Mouse (Mus musculus) ovary, adult 18-20 months (tissue): ENCODE results near the gene Olfr1390.
"Not testable (repeated sequence)": the region's sequence is repeated elsewhere in the genome, so short reads cannot be mapped to it uniquely, and the experiment has no call there.

Experiments used
- DNase-seq: peaks from one replicate; pipeline ENCODE4 v3.0.0; 2022; ENCODE audit warnings: low spot score, mixed read lengths

Olfr1390 gene

GRCm38 (mm10) chr11:49334888-49335287 is at the start of gene Olfr1390:
Gene Olfr1390, plus strand, starts transcription at chr11:49335188.
- no peak for DNase-seq

DNA sequence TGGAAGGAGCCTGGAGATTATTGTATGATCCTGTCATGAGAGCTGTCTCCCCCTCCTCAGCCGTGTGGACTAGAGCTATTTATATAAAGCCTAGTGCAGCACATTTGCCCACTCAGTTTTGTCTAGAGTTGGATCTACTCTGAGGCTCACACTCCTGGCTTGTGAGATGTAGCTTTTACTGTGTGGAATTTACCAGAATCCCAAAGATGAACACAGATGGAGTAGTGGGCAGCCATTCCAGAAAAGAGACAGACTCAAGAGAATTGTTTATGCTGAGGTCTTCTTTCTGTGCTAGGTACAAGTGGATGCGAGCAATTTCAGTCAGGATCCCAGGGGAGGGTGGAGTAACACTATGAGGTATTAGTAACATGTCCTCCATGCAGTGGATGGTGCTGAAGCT is 47.7 kb upstream of the Olfr1390 start:
- DNase-seq = no peak

DNA sequence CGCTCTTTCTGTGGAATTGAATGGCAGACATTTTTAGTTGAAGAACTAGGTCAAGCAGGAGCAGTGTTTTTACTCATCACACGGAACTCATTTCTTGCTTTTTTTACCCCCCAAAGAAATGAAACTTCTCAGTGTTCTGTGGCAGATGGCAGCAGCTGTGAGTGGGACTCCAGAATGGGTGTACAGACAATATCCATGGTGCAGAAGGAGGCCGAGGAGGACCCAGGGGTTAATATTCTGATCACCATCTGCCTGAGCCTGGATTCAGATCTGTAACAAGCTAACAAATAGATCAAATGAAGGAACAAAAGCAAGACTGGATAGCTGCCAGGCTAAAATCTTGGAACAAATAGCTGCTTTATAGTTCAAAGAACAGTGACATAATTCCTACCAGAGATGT is 42.2 kb upstream of the Olfr1390 start:
- DNase-seq = no peak

GRCm38 (mm10) chr11:49304441-49304840 is 30.5 kb upstream of the Olfr1390 start, which contains the start of gene Olfr10:
Gene Olfr10, plus strand, starts transcription at chr11:49304741.
- no peak for DNase-seq

DNA sequence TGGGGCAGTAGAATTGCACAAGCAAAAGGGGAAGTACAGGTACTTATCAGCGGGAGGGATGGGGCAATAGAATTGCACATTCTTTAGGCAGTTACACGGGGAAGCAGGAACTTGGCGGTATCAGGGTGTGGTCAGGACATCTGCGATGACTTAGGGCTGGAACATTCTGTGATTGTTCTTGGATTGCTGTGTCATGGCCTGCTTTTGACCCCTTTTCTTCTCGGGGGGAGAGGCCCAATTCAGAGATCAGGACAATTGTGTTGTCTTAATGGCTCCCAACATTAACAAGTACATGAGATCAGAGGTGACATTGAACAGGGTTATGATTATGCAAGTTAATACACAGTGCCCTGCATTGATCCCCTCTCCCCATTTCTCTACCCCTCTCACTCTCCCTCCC is 26.4 kb upstream of the Olfr1390 start:
- not testable (repeated sequence) for DNase-seq

DNA sequence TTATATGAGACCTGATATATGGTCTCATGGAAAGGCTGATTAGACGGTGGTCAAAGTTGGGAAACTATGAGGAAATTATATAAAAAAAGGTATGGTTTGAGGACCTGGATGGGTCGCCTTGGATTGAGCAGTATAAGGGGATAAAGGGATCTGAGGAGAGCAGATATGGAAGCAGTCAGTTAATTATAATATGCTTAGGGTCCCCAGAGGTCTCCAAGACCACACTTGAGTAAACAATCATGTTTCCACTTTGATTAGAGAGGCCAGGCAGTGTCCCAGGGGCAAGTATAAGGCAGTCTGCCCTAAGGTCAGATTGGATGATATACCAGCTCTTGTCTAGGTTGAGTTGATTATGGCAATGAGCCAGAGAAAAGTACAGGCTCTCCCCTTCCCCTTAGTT is 12.5 kb upstream of the Olfr1390 start, which contains the start of gene Olfr1391:
Olfr1391 (plus strand) TSS at position 301 of the 400 bp plus-strand sequence.
- DNase-seq = no peak

- no peak for DNase-seq
Observed at GRCm38 (mm10) chr11:49326726-49327125, 8.3 kb upstream of the Olfr1390 start.

DNA sequence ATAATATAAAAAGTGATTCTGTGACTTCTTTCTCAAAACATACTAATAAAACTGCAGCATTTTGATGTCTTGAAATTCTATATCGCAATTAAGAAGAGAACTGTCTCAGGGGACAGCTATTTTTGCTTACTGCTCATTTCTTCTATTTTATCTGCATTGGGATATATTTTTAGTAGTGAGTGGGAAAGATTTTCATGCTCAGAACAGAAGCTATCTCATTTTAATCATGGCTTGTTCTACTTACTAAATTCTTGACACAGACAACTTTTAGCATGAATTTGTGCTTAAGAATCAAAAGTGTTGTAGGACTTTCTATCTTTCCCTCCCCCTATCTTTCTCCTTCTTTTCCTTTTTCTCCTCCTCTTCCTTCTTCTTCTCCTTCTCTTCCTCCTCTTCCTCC is 5.3 kb upstream of the Olfr1390 start:
- DNase-seq = no peak

DNA sequence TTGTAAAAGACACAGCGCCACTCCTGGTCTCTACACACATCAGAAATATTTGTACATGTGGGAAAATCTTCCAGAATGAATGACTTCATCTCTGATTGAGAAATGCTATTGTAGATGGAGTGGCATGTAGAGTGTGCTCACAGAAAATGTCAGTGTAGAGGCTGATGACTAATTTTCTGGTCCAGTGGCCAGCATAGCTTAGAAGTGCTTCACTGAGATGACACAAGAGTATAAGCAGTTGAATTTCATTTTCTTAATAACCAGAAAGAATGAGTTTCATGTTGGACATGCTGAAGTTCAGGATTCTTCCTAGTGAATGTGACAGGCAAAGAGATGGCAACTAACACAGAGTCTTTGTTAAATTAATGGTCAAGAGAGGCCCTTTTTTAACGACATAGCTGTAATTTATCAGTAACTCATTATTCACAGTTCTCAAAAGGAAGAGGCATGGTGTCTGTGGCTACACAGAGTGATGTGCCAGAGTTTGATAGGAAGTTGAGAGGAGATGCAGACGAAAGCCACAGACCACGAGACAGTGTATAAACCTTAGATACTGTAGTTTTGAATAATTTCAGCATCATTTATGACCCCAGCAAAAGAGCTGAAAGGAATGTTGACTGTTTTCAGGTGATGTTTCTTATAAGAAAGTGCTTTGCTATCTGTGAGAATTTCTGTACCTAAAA is 2.3 kb downstream of the Olfr1390 start:
- DNase-seq = no peak

DNA sequence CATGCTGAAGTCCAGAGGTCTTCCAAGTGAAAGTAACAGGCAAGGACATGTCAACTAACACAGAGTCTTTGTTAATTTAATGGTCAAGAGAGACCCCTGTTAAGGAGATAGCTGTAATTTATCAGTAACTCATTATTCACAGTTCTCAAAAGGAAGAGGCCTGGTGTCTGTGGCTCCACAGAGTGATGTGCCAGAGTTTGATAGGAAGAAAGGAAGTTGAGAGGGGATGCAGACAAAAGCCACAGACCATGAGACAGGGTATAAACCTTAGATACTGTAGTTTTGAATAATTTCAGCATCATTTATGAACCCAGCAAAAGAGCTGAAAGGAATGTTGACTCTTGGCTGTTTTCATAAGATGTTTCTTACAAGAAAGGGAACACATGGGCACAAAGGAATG is 48.1 kb downstream of the Olfr1390 start:
- DNase-seq = no peak

DNA sequence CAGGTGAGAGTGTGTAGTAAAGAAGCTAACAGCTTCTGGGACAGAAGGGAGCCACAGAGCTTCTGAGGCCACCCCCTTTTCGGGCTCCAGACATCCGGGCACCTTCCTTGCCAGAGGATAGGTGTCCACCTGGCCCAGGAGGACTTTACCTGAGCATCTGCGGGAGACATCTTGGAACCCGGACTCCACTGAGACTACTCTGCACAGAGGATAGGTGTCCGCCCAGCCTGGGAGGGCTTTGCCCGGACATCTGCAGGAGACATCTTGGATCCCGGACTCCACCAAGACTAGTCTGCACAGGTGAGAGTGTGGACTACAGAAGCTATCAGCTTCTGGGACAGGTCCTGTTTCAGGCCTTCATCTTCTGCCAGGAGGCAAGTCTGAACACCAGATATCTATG is 51.1 kb downstream of the Olfr1390 start:
- not testable (repeated sequence) for DNase-seq
